Mouse (Mus musculus) bone marrow macrophage, adult 2 months (primary cell): Measurements from ENCODE around the gene Lyve1. TPM values are rescaled to one million over a fixed set of nuclear protein-coding genes. Genes with fewer than 3 reads are reported as not detected.

Experiments used
- H3K27ac ChIP-seq: 2 replicates; pipeline ENCODE4 v1.5.1; 2012; ENCODE audit warnings: low read depth, low read length; ENCODE audit not compliant: insufficient read depth
- H3K4me1 ChIP-seq: 2 replicates; pipeline ENCODE4 v1.6.1; 2012; ENCODE audit warnings: low read length; ENCODE audit not compliant: control insufficient read depth, insufficient read depth
- H3K4me3 ChIP-seq: 2 replicates; pipeline ENCODE4 v1.5.1; 2012; ENCODE audit warnings: mild to moderate bottlenecking, low read length, moderate library complexity; ENCODE audit not compliant: insufficient read depth
- CTCF ChIP-seq: IDR thresholded peaks from 2 replicates; pipeline ENCODE4 v1.5.1; 2012; ENCODE audit warnings: low read depth, mild to moderate bottlenecking, low read length, moderate library complexity
- POLR2A ChIP-seq: IDR thresholded peaks from 2 replicates; pipeline ENCODE4 v1.6.1; 2012; ENCODE audit warnings: mild to moderate bottlenecking, low read depth, low read length, borderline replicate concordance
- polyA plus RNA-seq: library from polyadenylated mRNA; stranded (reverse); fragments of >200 nt; gene quantifications from 2 replicates; pipeline ENCODE4 v1.2.4, GENCODE M21; 2012; ENCODE audit not compliant: missing spikeins, insufficient read depth, insufficient read length

The Lyve1 gene
- polyA plus RNA-seq, 1 experiment, result not detected

GRCm38 (mm10) chr7:110881746-110882333, 18.8 kb upstream of the Lyve1 start:
- no peak for TF ChIP-seq POLR2A
- Histone ChIP-seq H3K27ac (no peak overlapping the region), H3K4me3 (no peak overlapping the region), H3K4me1 (peaks cover 16% of the 10 kb centered on the region)

DNA sequence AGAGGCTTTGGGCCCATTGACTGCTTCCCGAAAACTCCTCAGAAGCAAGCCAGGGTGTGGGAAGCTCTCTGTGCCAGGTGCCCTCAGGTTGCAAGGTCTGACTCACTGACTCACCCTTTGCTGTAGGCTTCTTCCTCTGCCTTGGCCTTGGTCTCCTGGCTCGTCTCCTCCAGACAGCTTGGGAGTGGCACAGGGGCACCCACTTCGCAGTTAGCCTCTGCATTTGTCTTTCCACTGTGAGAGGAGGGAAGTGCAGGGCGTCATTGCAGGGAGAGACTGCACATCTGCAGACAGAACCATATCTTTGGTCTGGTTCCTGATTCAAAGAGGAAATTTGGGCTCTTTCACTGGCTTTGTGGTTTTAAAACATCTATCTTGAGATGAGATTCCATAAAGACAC, 15.0 kb upstream of the Lyve1 start:
- TF ChIP-seq CTCF (no peak), POLR2A (no peak)
- Histone ChIP-seq H3K4me1 (peaks cover 28% of the 10 kb centered on the region), H3K4me3 (no peak overlapping the region), H3K27ac (no peak overlapping the region)

DNA sequence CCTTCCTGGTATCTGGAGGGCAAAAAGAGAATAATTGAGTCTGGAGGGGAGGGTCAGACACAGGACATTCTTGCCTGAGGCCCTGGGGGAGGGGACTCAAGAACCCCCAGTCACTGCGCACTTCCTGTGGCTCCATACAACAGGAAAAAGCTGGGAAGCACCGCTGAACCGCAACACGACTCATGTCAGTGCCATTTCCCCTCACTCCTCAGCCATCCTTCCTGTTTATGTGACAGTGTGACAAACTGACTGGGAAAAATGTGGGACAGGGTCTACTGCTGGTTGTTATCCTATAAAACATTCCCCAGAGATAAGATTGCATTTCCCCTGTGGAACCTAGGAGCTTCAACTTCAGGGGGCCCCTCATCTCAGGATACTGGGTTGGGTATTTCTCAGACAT, 13.9 kb upstream of the Lyve1 start:
- TF ChIP-seq CTCF, result no peak
- no peak for TF ChIP-seq POLR2A
- Histone ChIP-seq H3K27ac (no peak overlapping the region), H3K4me1 (peaks cover 28% of the 10 kb centered on the region), H3K4me3 (no peak overlapping the region)

GRCm38 (mm10) chr7:110868807-110869206, 5.8 kb upstream of the Lyve1 start:
- Histone ChIP-seq H3K27ac (no peak overlapping the region), H3K4me1 (no peaks in the 10 kb centered on the region; the same call in 1 of the 2 replicates), H3K4me3 (no peak overlapping the region)
- TF ChIP-seq CTCF (no peak), POLR2A (no peak)

DNA sequence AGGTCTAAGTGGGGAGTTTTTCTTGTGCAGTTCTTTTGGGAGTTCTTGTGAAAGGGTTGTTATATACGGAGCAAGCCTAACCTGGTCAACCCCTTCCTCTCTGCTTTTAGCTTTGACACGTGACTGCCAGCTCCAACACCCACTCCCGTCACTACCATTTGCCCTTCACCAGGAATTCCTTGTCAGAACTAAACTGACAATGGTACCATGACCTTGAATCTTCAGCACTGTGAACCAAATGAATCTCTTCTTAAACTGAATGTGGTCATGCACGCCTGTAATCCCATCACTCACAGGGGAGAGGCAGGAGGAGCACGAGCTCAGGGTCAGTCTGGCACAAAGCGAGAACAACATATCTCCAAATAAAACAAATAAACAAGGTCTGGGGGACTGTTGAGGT, 4.1 kb upstream of the Lyve1 start:
- Histone ChIP-seq H3K27ac (no peak overlapping the region), H3K4me1 (no peaks in the 10 kb centered on the region; the same call in none of the 2 replicates), H3K4me3 (no peak overlapping the region)
- TF ChIP-seq CTCF, result no peak
- no peak for TF ChIP-seq POLR2A

DNA sequence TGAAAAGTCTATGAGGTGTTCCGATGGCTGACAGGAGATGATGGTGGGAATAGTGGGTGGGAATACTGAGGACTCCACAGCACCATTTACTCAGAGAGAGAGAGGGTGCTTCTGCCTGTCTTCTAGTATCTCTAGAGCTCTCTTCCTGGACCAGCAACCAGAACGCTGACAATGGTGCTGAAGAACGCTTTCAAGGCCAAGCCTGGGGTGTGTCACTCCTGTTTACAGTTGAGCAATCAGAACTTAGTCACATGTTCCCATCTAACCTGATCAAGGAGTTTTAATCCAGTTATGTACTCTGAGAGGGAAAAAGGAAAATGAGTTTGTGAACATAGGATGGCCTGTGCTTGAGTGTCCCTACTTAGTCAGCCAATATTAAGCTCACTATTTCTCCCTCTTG, 3.0 kb upstream of the Lyve1 start:
- H3K4me1 ChIP-seq, result no peaks in the 10 kb centered on the region; the same call in none of the 2 replicates
- TF ChIP-seq CTCF (no peak), POLR2A (no peak)
- no peak overlapping the region for H3K4me3 ChIP-seq
- no peak overlapping the region for H3K27ac ChIP-seq

DNA sequence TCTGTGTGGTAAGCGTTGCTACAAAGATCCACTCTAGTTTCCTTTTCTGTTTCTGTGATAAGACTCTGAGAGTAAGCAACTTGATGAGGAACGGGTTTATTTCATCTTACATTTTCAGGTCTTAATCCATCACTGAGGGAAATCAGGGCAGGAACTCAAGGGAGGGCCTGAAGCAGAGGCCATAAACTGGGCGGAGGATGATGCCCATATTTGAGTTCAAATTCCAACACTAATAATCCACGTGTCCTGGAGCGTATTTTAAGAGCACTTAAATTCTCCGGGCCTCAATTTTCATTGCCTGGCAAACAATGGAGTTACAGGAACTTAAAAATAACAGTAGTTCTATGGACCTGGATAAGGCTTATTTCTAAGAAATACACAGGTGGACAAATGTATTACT, 2.5 kb upstream of the Lyve1 start:
- TF ChIP-seq POLR2A (no peak), CTCF (no peak)
- Histone ChIP-seq H3K4me1 (no peaks in the 10 kb centered on the region; the same call in none of the 2 replicates), H3K27ac (no peak overlapping the region), H3K4me3 (no peak overlapping the region)

DNA sequence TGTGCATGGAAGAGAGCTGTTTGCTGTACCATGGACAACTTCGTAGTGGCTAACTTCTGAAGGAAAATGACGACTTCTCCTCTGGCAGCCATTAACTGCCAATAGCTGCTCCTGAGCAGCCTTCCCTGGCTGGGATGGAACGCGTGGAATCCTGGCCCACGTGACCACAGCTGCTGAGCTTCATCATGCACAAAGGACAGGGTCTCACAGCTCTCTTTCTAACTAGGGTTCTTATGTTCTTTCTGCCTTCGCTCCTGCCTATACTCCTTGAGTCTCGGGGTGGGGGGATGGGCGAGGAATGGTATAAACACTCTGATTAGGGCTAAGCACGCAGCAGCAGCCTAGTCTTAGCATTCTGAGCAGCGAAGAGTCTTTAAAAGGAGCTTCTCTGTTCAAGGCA, 2.0 kb upstream of the Lyve1 start:
- TF ChIP-seq CTCF, result no peak
- no peak for TF ChIP-seq POLR2A
- no peak overlapping the region for H3K4me3 ChIP-seq
- no peak overlapping the region for H3K27ac ChIP-seq
- H3K4me1 ChIP-seq, result peaks cover 4% of the 10 kb centered on the region

DNA sequence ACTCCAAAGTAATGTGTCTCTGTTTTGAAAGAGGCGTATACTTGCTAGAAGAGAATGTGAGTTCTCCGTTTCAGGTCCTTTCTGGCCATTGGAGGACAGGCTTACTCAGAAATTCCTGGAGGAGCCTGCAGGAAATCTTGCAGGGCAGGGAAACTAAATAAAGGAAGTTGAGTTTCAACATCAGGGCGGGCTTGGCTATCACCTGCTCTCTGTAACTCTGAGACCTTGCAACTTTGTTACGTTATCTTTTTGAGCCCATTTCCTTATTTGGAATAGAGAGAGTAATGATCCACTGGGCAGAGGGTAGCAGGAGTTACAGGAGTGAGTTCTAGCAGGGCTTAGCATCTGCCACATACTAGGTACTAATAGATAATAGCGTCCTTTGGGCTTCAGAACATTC, 2.9 kb downstream of the Lyve1 start:
- H3K4me1 ChIP-seq, result peaks cover 7% of the 10 kb centered on the region

GRCm38 (mm10) chr7:110855604-110856003, 7.4 kb downstream of the Lyve1 start:
- no peak for TF ChIP-seq CTCF
- TF ChIP-seq POLR2A, result no peak
- Histone ChIP-seq H3K27ac (no peak overlapping the region), H3K4me1 (peaks cover 7% of the 10 kb centered on the region; the same call in 1 of the 2 replicates), H3K4me3 (no peak overlapping the region)

More for the DNA sequence above, 2.9 kb downstream of the Lyve1 start:
- no peak overlapping the region for H3K4me3 ChIP-seq
- H3K27ac ChIP-seq, result no peak overlapping the region
- TF ChIP-seq CTCF (no peak), POLR2A (no peak)

DNA sequence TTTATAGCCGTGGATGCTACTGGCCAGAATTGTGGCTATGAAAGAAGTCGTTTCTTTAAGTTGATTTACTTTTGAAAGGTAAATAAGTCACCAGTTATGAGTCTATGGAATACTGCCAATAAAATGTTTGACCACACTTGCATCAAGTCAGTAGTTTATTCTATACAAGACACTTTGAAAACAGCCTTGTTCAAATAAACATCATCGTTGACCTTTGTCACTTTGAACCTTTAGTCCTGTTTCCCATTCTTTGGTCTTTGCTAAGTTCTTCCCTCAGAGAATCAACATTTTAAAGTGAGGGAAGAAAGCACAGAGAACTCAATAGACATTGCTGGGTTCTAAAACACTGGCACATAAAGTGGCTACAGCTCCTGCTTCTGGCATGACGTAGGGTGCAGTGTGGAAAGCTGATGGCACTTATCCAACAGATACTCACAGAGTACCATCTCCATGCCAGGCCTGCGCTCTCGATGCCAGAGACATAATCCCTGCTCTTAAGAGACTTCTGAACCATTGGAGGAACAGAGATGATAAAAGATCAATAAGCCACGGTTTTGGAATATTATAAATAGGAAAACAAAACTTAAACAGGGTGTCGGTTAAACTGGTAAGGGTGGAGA, 8.0 kb downstream of the Lyve1 start:
- Histone ChIP-seq H3K27ac (no peak overlapping the region), H3K4me1 (peaks cover 4% of the 10 kb centered on the region; the same call in 1 of the 2 replicates), H3K4me3 (no peak overlapping the region)
- TF ChIP-seq CTCF (no peak), POLR2A (no peak)
